Mouse (Mus musculus): Measurements from ENCODE around the gene Parp3. TPM values are rescaled to one million over a fixed set of nuclear protein-coding genes. Genes with fewer than 3 reads are reported as not detected.

The Parp3 gene
- polyA plus RNA-seq, 1 experiment from 2014 or later: 6.4 TPM

- no peaks in the 10 kb centered on the region for H3K36me3 ChIP-seq (ENCODE audit: insufficient read depth, low read length)
- peaks cover 42% of the 10 kb centered on the region for H3K4me1 ChIP-seq (replicated peaks; ENCODE audit: insufficient read depth, low read length)
- H3K27me3 ChIP-seq (ENCODE audit: insufficient read depth, low read length): no peaks in the 10 kb centered on the region
- DNase-seq (ENCODE audit: low spot score): peak; percentile 71
- WGBS: 35% methylated on average over 15 of the region's 15 CpGs
- H3K4me2 ChIP-seq (ENCODE audit: low read length): peak overlapping the region; percentile 90
- no peaks in the 10 kb centered on the region for H3K9me3 ChIP-seq (replicated peaks; ENCODE audit: low read length)
- H3K27ac ChIP-seq: peak overlapping the region; percentile 25; the same call in 1 of the 2 replicates
- no peak for TF ChIP-seq CTCF (IDR thresholded peaks at IDR 0.05; ENCODE audit: low read depth)
- ATAC-seq (replicated peaks; ENCODE audit: low FRiP score, low read depth): no peak
- H3K9ac ChIP-seq (ENCODE audit: low read depth, low read length): 0 out of 2 replicates have a peak overlapping the region, but pooled peaks have one; percentile 31
- no peak overlapping the region for H3K4me3 ChIP-seq (replicated peaks; ENCODE audit: low read depth, low read length)
These were observed 20.2 kb downstream of the Parp3 start for GRCm38 (mm10) chr9:106456325-106457162.

DNA sequence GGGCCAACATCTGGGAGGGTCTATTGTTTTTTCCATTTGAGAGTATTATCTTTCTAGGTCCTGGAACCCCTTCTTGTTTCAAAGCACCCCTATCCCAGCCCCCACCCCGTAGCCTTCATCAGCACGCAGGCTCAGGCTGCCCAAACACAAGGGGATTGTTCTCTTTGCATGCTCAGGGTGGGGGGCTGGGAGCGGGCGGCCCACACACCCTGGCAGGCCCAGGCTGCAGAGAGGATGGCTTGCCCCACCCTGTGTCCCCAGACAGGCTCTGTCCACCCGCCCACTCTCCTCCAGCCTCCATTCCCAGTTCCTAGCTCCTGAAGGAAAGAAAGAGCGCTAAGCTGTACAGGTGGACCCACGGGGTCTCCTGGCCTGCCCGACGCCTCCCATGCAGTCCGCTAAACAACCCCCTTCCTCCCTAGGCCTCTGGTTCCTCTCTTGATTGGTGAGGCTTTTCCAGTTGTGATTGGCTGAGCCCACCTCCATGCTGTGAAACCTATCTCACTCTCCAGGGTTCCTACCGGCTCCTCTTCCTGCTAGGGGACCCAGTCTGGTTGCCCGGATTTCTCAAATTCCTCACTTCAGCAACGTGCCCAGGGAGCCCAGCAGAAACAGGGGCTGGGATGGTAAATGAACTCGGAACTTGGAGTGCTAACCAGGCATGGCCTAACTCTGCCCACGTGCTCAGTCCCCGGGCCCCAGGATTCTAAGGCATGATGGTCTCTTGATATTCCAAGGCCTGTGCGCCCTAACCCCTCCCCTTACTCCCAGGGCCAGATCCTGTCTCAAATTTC, 21.7 kb downstream of the Parp3 start:
- Histone ChIP-seq H3K9ac (ENCODE audit: low read depth, low read length) (peak overlapping the region; percentile 82), H3K27me3 (ENCODE audit: insufficient read depth, low read length) (no peaks in the 10 kb centered on the region), H3K9me3 (replicated peaks; ENCODE audit: low read length) (no peaks in the 10 kb centered on the region), H3K27ac (peak overlapping the region; percentile 91), H3K4me2 (ENCODE audit: low read length) (peak overlapping the region; percentile 90), H3K36me3 (ENCODE audit: insufficient read depth, low read length) (no peaks in the 10 kb centered on the region), H3K4me3 (replicated peaks; ENCODE audit: low read depth, low read length) (peak overlapping the region; percentile 69), H3K4me1 (replicated peaks; ENCODE audit: insufficient read depth, low read length) (peaks cover 54% of the 10 kb centered on the region)
- WGBS: 11% methylated on average over 17 of the region's 17 CpGs
- ATAC-seq (replicated peaks; ENCODE audit: low FRiP score, low read depth): no peak
- no peak for TF ChIP-seq CTCF (IDR thresholded peaks at IDR 0.05; ENCODE audit: low read depth)
- DNase-seq (ENCODE audit: low spot score): peak; percentile 61

- 5% methylated on average over 17 of the region's 20 CpGs for WGBS
- Histone ChIP-seq H3K27ac (peak overlapping the region; percentile 91), H3K9me3 (replicated peaks; ENCODE audit: low read length) (no peaks in the 10 kb centered on the region), H3K4me2 (ENCODE audit: low read length) (peak overlapping the region; percentile 90), H3K4me1 (replicated peaks; ENCODE audit: insufficient read depth, low read length) (peaks cover 58% of the 10 kb centered on the region), H3K9ac (ENCODE audit: low read depth, low read length) (peak overlapping the region; percentile 82), H3K36me3 (ENCODE audit: insufficient read depth, low read length) (no peaks in the 10 kb centered on the region), H3K4me3 (replicated peaks; ENCODE audit: low read depth, low read length) (peak overlapping the region; percentile 69), H3K27me3 (ENCODE audit: insufficient read depth, low read length) (no peaks in the 10 kb centered on the region)
- ATAC-seq (replicated peaks; ENCODE audit: low FRiP score, low read depth) (peak; percentile 0; the same call in 1 of the 2 replicates), DNase-seq (ENCODE audit: low spot score) (no peak)
- TF ChIP-seq CTCF (IDR thresholded peaks at IDR 0.05; ENCODE audit: low read depth): no peak
These were observed 22.5 kb downstream of the Parp3 start for GRCm38 (mm10) chr9:106454071-106454761.

GRCm38 (mm10) chr9:106453271-106454070, 23.3 kb downstream of the Parp3 start, which contains the start of gene Pcbp4:
Pcbp4 (plus strand) TSS chr9:106453291.
- Histone ChIP-seq H3K4me1 (replicated peaks; ENCODE audit: insufficient read depth, low read length) (peaks cover 62% of the 10 kb centered on the region), H3K9ac (ENCODE audit: low read depth, low read length) (peak within 1 kb of the TSS; percentile 82), H3K4me3 (replicated peaks; ENCODE audit: low read depth, low read length) (peak within 1 kb of the TSS; percentile 69), H3K27ac (peak within 1 kb of the TSS; percentile 91), H3K36me3 (ENCODE audit: insufficient read depth, low read length) (no peaks in the 10 kb centered on the region), H3K9me3 (replicated peaks; ENCODE audit: low read length) (no peaks in the 10 kb centered on the region), H3K4me2 (ENCODE audit: low read length) (peak within 1 kb of the TSS; percentile 90), H3K27me3 (ENCODE audit: insufficient read depth, low read length) (no peaks in the 10 kb centered on the region)
- DNase-seq (ENCODE audit: low spot score) (peak; percentile 83), ATAC-seq (replicated peaks; ENCODE audit: low FRiP score, low read depth) (peak; percentile 70)
- 2% methylated on average over 51 of the region's 74 CpGs for WGBS
- TF ChIP-seq CTCF (IDR thresholded peaks at IDR 0.05; ENCODE audit: low read depth): no peak

- H3K36me3 ChIP-seq (ENCODE audit: insufficient read depth, low read length): no peaks in the 10 kb centered on the region
- H3K9me3 ChIP-seq (replicated peaks; ENCODE audit: low read length): no peaks in the 10 kb centered on the region
- peaks cover 67% of the 10 kb centered on the region for H3K4me1 ChIP-seq (replicated peaks; ENCODE audit: insufficient read depth, low read length)
- WGBS: 7% methylated on average over 7 of the region's 7 CpGs
- H3K4me3 ChIP-seq (replicated peaks; ENCODE audit: low read depth, low read length): peak overlapping the region; percentile 69
- H3K27me3 ChIP-seq (ENCODE audit: insufficient read depth, low read length): no peaks in the 10 kb centered on the region
- TF ChIP-seq CTCF (IDR thresholded peaks at IDR 0.05; ENCODE audit: low read depth): no peak
- peak overlapping the region; percentile 90 for H3K4me2 ChIP-seq (ENCODE audit: low read length)
- peak overlapping the region; percentile 82; the same call in 1 of the 2 replicates for H3K9ac ChIP-seq (ENCODE audit: low read depth, low read length)
- no peak for ATAC-seq (replicated peaks; ENCODE audit: low FRiP score, low read depth)
- peak overlapping the region; percentile 91; the same call in 1 of the 2 replicates for H3K27ac ChIP-seq
- peak; percentile 52 for DNase-seq (ENCODE audit: low spot score)
These were observed 23.9 kb downstream of the Parp3 start for GRCm38 (mm10) chr9:106452821-106453220.
